Mouse (Mus musculus): Measurements from ENCODE around the gene Spef1. TPM values are rescaled to one million over a fixed set of nuclear protein-coding genes. Genes with fewer than 3 reads are reported as not detected.

The Spef1 gene
- total and polyA plus RNA-seq, 2 experiments from 2014 or later = 9.7 to 26.2 TPM

- no peak for DNase-seq
- Histone ChIP-seq H3K27ac (ENCODE audit: low read depth, low read length) (no peak overlapping the region), H3K4me1 (ENCODE audit: insufficient read depth) (no peaks in the 10 kb centered on the region), H3K9me3 (ENCODE audit: low read length) (no peaks in the 10 kb centered on the region), H3K4me2 (ENCODE audit: low read depth) (no peak overlapping the region), H3K36me3 (ENCODE audit: insufficient read depth) (no peaks in the 10 kb centered on the region), H3K4me3 (ENCODE audit: low read depth, low read length) (no peak overlapping the region), H3K27me3 (ENCODE audit: insufficient read depth, low read length) (no peaks in the 10 kb centered on the region), H3K9ac (no peak overlapping the region)
- WGBS = 80% methylated on average over 11 of the region's 11 CpGs
- ATAC-seq = no peak
- TF ChIP-seq CTCF (IDR thresholded peaks at IDR 0.05; ENCODE audit: low read depth) = no peak
These were observed 51.5 kb downstream of the Spef1 start for GRCm38 (mm10) chr2:131135521-131136139.

DNA sequence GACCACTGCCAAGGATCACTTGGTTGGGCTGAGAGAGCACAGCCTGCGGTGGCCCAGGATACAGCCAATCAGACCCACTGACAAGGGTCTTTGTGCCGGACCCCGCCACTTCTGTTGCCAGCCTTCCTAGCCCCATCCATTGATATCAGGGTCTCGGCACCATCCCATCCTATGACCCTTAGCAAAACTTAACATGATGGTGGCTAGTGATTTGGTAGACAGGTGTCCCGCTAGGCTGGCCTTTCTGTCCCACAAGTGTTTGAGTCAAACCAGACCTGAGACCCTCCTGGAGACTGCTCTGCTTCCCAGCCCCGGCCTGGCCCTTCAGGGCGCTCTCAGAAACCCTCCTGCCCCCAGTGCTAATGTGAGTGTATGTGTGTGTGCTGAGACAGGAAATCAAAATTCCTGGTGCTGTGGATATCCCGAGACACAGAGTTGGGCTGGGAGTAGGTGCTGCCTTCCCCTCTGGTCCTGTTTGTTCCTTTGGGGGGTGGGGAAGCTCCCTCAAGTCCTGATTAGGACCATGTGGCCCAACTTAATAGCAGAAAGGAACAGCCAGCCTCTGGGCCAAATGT, 52.2 kb downstream of the Spef1 start:
- no peak overlapping the region for H3K27ac ChIP-seq (ENCODE audit: low read depth, low read length)
- ATAC-seq (no peak), DNase-seq (no peak)
- TF ChIP-seq CTCF (IDR thresholded peaks at IDR 0.05; ENCODE audit: low read depth) = no peak
- no peaks in the 10 kb centered on the region for H3K36me3 ChIP-seq (ENCODE audit: insufficient read depth)
- no peak overlapping the region for H3K9ac ChIP-seq
- no peak overlapping the region for H3K4me3 ChIP-seq (ENCODE audit: low read depth, low read length)
- WGBS = 90% methylated on average over 8 of the region's 8 CpGs
- no peaks in the 10 kb centered on the region for H3K27me3 ChIP-seq (ENCODE audit: insufficient read depth, low read length)
- no peaks in the 10 kb centered on the region for H3K4me1 ChIP-seq (ENCODE audit: insufficient read depth)
- no peak overlapping the region for H3K4me2 ChIP-seq (ENCODE audit: low read depth)
- H3K9me3 ChIP-seq (ENCODE audit: low read length) = no peaks in the 10 kb centered on the region

- Histone ChIP-seq H3K9me3 (ENCODE audit: low read length) (no peaks in the 10 kb centered on the region), H3K36me3 (ENCODE audit: insufficient read depth) (no peaks in the 10 kb centered on the region), H3K27ac (ENCODE audit: low read depth, low read length) (no peak overlapping the region), H3K4me3 (ENCODE audit: low read depth, low read length) (no peak overlapping the region), H3K9ac (no peak overlapping the region), H3K27me3 (ENCODE audit: insufficient read depth, low read length) (no peaks in the 10 kb centered on the region), H3K4me1 (ENCODE audit: insufficient read depth) (no peaks in the 10 kb centered on the region), H3K4me2 (ENCODE audit: low read depth) (no peak overlapping the region)
- WGBS = 50% methylated on average over 1 of the region's 1 CpGs
- DNase-seq (no peak), ATAC-seq (0 out of 2 replicates have a peak, but pooled peaks have one; percentile 8)
- no peak for TF ChIP-seq CTCF (IDR thresholded peaks at IDR 0.05; ENCODE audit: low read depth)
These were observed 52.7 kb downstream of the Spef1 start for GRCm38 (mm10) chr2:131134381-131134780.

DNA sequence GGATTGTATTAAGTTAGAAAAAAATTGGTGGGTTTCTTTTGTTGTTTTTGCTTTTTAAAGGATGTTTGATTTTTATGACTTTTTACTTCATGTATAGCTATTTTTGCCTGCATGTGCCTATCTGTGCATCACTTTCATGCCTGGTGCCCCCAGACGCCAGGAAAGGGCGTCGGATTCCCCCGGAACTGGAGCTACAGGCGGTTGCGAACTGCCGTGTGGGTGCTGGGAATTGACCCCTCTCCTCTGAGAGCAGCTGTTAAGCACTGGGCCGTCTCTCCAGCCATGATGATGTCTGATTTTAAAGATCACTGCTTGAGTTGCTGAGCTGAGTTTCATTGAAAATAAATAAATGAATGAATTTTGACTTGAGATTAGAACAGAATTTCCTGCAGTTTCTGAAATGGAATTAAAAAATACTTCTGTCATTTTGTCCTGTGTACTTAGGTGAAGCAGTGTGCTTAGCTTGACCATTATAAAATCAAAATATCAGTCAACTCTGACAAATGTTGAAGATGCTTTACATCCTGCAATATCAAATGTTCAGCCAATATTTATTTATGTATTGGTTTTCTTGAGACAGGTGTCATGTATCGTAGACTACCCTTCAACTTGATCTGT, 54.0 kb downstream of the Spef1 start, which contains the start of gene Gm11037:
TSS of gene Gm11037 (plus strand) at position 568 of the 618 bp plus-strand sequence.
- H3K27me3 ChIP-seq (ENCODE audit: insufficient read depth, low read length) = no peaks in the 10 kb centered on the region
- no peak for TF ChIP-seq CTCF (IDR thresholded peaks at IDR 0.05; ENCODE audit: low read depth)
- no peaks in the 10 kb centered on the region for H3K9me3 ChIP-seq (ENCODE audit: low read length)
- H3K4me2 ChIP-seq (ENCODE audit: low read depth) = no peak within 1 kb of the TSS
- no peak within 1 kb of the TSS for H3K9ac ChIP-seq
- H3K27ac ChIP-seq (ENCODE audit: low read depth, low read length) = no peak within 1 kb of the TSS
- DNase-seq (no peak), ATAC-seq (no peak)
- no peaks in the 10 kb centered on the region for H3K36me3 ChIP-seq (ENCODE audit: insufficient read depth)
- H3K4me1 ChIP-seq (ENCODE audit: insufficient read depth) = no peaks in the 10 kb centered on the region
- no peak within 1 kb of the TSS for H3K4me3 ChIP-seq (ENCODE audit: low read depth, low read length)
- 88% methylated on average over 9 of the region's 9 CpGs for WGBS

DNA sequence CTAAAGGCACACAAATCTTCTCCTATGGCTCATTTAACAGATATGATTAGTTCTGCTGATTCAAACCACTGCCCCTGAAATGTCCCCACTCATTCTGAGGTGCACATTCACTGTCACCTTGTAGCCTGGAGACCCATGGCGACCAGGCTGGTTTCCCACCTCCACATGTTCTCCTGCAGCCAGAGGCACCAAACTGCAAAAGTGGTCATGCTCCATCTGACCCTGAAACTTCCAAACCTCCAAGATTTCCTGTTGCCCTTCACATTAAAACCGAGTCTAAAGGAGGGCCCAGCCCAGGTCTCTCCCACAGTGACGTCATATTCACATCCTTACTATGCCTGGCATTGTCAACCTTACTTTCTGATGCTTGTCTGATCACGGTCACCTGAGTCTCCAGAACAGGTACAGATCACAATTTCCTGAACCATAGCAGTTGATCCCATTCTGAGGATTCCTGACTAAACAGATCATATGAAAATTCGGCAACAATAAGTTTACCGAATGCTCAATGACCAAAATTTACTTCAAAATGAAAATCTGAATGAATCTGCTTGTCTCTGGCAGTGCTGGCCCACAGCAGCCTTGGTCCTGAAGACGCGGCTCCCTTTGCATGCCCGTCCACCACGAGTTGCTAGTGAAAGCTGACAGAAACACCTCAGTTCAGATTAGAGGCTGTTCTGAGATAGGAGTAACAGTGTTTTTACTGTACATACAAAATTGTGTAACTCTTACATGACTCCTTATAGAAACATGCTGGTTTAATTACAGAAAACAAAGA, 54.8 kb downstream of the Spef1 start:
- ATAC-seq (no peak), DNase-seq (no peak)
- TF ChIP-seq CTCF (IDR thresholded peaks at IDR 0.05; ENCODE audit: low read depth) = no peak
- H3K9ac ChIP-seq = no peak overlapping the region
- no peaks in the 10 kb centered on the region for H3K27me3 ChIP-seq (ENCODE audit: insufficient read depth, low read length)
- H3K27ac ChIP-seq (ENCODE audit: low read depth, low read length) = no peak overlapping the region
- no peaks in the 10 kb centered on the region for H3K4me1 ChIP-seq (ENCODE audit: insufficient read depth)
- no peaks in the 10 kb centered on the region for H3K36me3 ChIP-seq (ENCODE audit: insufficient read depth)
- no peak overlapping the region for H3K4me2 ChIP-seq (ENCODE audit: low read depth)
- 86% methylated on average over 10 of the region's 10 CpGs for WGBS
- no peaks in the 10 kb centered on the region for H3K9me3 ChIP-seq (ENCODE audit: low read length)
- H3K4me3 ChIP-seq (ENCODE audit: low read depth, low read length) = no peak overlapping the region

DNA sequence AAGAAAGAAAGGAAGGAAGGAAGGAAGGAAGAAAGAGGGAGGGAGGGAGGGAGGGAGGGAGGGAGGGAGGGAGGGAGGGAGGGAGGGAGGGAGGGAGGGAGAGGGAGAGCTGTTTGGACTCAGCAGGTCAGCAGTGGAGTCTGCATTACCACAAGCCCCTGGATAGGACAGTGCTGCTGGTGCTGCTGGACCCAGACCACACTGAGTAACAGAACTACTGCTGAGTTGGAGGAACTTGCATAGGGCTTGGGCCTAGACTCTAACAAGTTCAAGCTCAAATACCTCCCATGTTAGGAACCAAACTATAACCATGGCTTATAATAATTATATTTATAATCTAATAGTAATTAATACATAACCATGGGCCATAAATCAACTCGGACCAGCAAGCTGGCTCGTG, 56.2 kb downstream of the Spef1 start:
- H3K4me1 ChIP-seq (ENCODE audit: insufficient read depth) = no peaks in the 10 kb centered on the region
- H3K9me3 ChIP-seq (ENCODE audit: low read length) = no peaks in the 10 kb centered on the region
- TF ChIP-seq CTCF (IDR thresholded peaks at IDR 0.05; ENCODE audit: low read depth) = no peak
- 95% methylated on average over 2 of the region's 2 CpGs for WGBS
- ATAC-seq (no peak), DNase-seq (no peak)
- H3K27me3 ChIP-seq (ENCODE audit: insufficient read depth, low read length) = no peaks in the 10 kb centered on the region
- H3K4me2 ChIP-seq (ENCODE audit: low read depth) = no peak overlapping the region
- H3K36me3 ChIP-seq (ENCODE audit: insufficient read depth) = no peaks in the 10 kb centered on the region
- H3K27ac ChIP-seq (ENCODE audit: low read depth, low read length) = no peak overlapping the region
- no peak overlapping the region for H3K4me3 ChIP-seq (ENCODE audit: low read depth, low read length)
- H3K9ac ChIP-seq = no peak overlapping the region
